Mouse (Mus musculus) olfactory bulb, adult 2 months (tissue): ENCODE results near the gene Eya2.

Experiments
- CTCF ChIP-seq: fragments of 200-500 bp; IDR thresholded peaks from 2 replicates; pipeline ENCODE4 v1.5.1; 2012; ENCODE audit warnings: low read depth, mild to moderate bottlenecking, low read length, moderate library complexity; ENCODE audit not compliant: insufficient read depth
- POLR2A ChIP-seq: fragments of 200-500 bp; IDR thresholded peaks from 2 replicates; pipeline ENCODE4 v1.6.1; 2012; ENCODE audit warnings: mild to moderate bottlenecking, low read depth, low read length, moderate library complexity; ENCODE audit not compliant: insufficient read depth

DNA sequence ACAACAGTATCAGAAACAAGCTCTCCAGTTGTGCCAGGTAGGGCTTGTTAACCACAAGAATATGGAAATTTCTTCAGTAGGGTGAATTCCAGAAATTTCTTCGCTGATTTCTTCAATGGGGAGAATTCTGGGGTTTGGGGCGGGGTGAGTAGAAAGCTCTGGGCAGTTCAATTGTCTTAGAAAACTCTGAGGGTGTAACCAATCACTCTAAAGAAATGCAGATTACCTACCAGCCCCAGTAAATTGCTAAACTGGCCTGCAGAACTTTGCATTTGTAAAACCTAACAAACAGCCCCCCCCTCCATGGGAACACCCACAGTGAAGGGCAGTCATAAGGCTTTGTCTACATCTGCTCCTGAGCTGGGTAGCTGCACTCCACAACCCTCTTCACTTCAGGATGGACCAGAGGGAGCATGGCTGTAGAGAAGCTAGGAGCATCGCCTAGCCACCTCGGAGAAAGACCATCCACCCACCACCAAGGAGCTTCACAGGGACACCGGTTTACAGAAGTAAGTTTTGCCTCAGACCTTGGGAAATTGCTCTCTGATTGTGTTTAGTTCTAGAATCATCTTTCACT, 215.2 kb downstream of the Eya2 start:
- TF ChIP-seq POLR2A, result no peak
- TF ChIP-seq CTCF, result no peak
